Mouse (Mus musculus): ENCODE results near the gene Fbxl2. TPM values are rescaled to one million over a fixed set of nuclear protein-coding genes. Genes with fewer than 3 reads are reported as not detected.

The Fbxl2 gene
- polyA plus RNA-seq, 1 experiment from 2014 or later, result 8.7 TPM

DNA sequence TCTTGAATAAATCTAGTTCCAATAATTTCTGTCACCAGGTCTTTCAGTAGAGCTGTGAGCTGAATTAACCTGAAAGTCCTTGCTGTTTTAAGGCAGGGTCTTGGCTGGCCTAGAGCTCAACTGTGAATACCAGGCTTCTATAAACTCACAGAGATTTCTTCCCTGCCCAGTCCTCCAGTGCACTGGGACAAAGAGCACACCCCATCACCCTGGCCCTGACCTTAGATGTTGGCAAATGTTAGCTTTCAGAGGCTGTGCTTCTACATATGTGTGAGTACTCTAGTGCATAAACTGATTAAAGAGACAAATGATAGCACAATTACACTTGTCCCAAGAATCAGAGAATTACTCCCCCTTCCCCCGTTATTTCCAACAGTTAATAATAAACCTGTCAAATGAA lies 116.3 kb downstream of the Fbxl2 start:
- Histone ChIP-seq H3K27ac (ENCODE audit: low read depth, low read length) (no peak overlapping the region), H3K4me1 (replicated peaks; ENCODE audit: control insufficient read depth, insufficient read depth, low read length) (no peaks in the 10 kb centered on the region; the same call in 1 of the 2 replicates), H3K27me3 (ENCODE audit: control insufficient read depth, insufficient read depth, low read length) (no peaks in the 10 kb centered on the region), H3K36me3 (ENCODE audit: control insufficient read depth, insufficient read depth, low read length) (no peaks in the 10 kb centered on the region), H3K9ac (ENCODE audit: low read depth, low read length) (no peak overlapping the region), H3K9me3 (ENCODE audit: control insufficient read depth, low read length) (no peaks in the 10 kb centered on the region), H3K4me2 (replicated peaks; ENCODE audit: low read depth, low read length) (no peak overlapping the region), H3K4me3 (ENCODE audit: low read depth, low read length) (no peak overlapping the region)
- no peak for ATAC-seq (ENCODE audit: low FRiP score)
- 75% methylated on average over 1 of the region's 1 CpGs for WGBS
- no peak for DNase-seq (ENCODE audit: low spot score)

DNA sequence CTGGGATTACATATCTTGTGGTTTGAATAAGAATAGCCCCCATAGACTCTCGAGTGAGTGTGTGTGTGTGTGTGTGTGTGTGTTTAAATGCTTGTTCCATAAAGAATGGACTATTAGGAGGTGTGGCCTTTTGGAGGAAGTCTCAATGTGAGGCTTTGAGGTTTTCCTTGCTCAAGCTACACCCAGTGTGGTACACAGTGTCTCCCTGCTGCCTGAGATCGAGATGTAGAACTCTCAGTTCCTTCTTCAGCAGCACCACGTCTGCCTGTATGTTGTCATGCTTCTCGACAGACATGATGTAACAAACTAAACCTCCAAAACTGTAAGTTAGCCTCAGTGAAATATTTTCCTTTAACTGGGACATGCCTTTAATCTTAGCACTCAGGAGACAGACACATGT lies 117.4 kb downstream of the Fbxl2 start:
- 88% methylated on average over 4 of the region's 4 CpGs for WGBS
- no peaks in the 10 kb centered on the region; the same call in 1 of the 2 replicates for H3K4me1 ChIP-seq (replicated peaks; ENCODE audit: control insufficient read depth, insufficient read depth, low read length)
- H3K9me3 ChIP-seq (ENCODE audit: control insufficient read depth, low read length), result no peaks in the 10 kb centered on the region
- no peaks in the 10 kb centered on the region for H3K27me3 ChIP-seq (ENCODE audit: control insufficient read depth, insufficient read depth, low read length)
- no peak overlapping the region for H3K4me2 ChIP-seq (replicated peaks; ENCODE audit: low read depth, low read length)
- no peaks in the 10 kb centered on the region for H3K36me3 ChIP-seq (ENCODE audit: control insufficient read depth, insufficient read depth, low read length)
- no peak overlapping the region for H3K4me3 ChIP-seq (ENCODE audit: low read depth, low read length)
- DNase-seq (ENCODE audit: low spot score), result no peak
- H3K9ac ChIP-seq (ENCODE audit: low read depth, low read length), result no peak overlapping the region
- no peak overlapping the region for H3K27ac ChIP-seq (ENCODE audit: low read depth, low read length)
- no peak for ATAC-seq (ENCODE audit: low FRiP score)

DNA sequence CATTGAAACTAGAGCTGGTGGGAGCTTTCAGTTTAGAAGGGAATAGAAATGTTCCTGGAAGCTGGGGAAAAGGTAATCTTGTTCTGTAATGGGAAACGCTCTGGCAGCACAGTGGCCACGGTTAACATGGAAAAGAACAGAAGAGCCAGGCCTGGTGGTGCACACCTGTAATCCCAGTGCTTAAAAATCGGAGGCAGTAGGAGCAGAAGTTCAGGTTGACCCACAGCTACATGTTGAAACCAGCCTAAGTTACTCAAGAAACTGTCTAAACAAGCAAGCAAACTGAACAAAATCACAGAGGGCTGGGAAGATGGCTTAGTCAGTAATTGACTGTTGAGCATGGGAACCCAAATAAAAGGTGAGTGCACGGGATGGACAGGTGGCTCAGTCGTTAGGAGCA lies 121.1 kb downstream of the Fbxl2 start:
- H3K27me3 ChIP-seq (ENCODE audit: control insufficient read depth, insufficient read depth, low read length), result no peaks in the 10 kb centered on the region
- H3K27ac ChIP-seq (ENCODE audit: low read depth, low read length), result no peak overlapping the region
- ATAC-seq (ENCODE audit: low FRiP score), result no peak
- H3K9me3 ChIP-seq (ENCODE audit: control insufficient read depth, low read length), result no peaks in the 10 kb centered on the region
- H3K4me1 ChIP-seq (replicated peaks; ENCODE audit: control insufficient read depth, insufficient read depth, low read length), result no peaks in the 10 kb centered on the region
- H3K4me3 ChIP-seq (ENCODE audit: low read depth, low read length), result no peak overlapping the region
- no peak for DNase-seq (ENCODE audit: low spot score)
- H3K4me2 ChIP-seq (replicated peaks; ENCODE audit: low read depth, low read length), result no peak overlapping the region
- WGBS, result 89% methylated on average over 5 of the region's 5 CpGs
- H3K9ac ChIP-seq (ENCODE audit: low read depth, low read length), result no peak overlapping the region
- no peaks in the 10 kb centered on the region for H3K36me3 ChIP-seq (ENCODE audit: control insufficient read depth, insufficient read depth, low read length)

DNA sequence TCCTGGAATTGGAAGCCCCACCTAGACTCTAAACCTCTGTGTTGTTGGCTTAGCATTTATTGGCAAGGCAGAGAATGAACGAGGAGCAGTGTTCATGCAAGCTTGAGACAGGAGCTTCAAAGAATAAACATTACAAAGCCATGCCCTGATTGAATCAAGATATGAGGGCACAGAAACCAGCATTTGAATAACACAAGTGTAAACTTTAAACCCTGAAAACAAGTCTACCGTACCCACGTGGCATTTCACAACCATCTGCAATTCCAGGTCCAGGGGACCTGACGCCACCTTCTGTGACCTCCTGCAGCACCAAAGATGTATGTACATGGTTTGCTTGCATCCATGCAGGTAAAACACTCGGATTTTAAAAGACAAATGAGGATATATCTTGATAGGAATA lies 123.3 kb downstream of the Fbxl2 start:
- H3K9me3 ChIP-seq (ENCODE audit: control insufficient read depth, low read length), result no peaks in the 10 kb centered on the region
- 94% methylated on average over 5 of the region's 5 CpGs for WGBS
- H3K4me3 ChIP-seq (ENCODE audit: low read depth, low read length), result no peak overlapping the region
- H3K4me2 ChIP-seq (replicated peaks; ENCODE audit: low read depth, low read length), result no peak overlapping the region
- H3K36me3 ChIP-seq (ENCODE audit: control insufficient read depth, insufficient read depth, low read length), result no peaks in the 10 kb centered on the region
- no peak overlapping the region for H3K27ac ChIP-seq (ENCODE audit: low read depth, low read length)
- ATAC-seq (ENCODE audit: low FRiP score) (no peak), DNase-seq (ENCODE audit: low spot score) (no peak)
- H3K27me3 ChIP-seq (ENCODE audit: control insufficient read depth, insufficient read depth, low read length), result no peaks in the 10 kb centered on the region
- H3K9ac ChIP-seq (ENCODE audit: low read depth, low read length), result no peak overlapping the region
- no peaks in the 10 kb centered on the region for H3K4me1 ChIP-seq (replicated peaks; ENCODE audit: control insufficient read depth, insufficient read depth, low read length)

DNA sequence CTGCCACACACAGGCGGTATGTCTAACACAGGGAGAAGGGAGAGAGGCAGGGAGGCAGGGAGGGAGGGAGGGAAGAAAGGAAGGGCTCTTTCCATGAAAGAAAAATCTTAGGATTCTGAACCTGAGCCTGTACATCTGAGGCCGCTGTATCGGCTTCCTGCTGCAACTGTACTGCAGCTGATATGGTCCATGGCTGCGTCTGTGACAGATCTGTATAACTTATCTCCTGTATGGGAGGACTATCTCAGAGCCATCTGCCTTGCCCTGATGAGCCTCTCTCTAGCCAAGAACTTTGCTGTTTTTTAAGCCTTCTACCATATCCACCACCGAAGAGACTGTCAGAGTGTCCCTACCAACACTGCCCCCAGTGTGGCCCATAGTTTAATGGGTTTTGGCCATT lies 130.2 kb downstream of the Fbxl2 start:
- WGBS, result 97% methylated on average over 5 of the region's 5 CpGs
- Histone ChIP-seq H3K27ac (ENCODE audit: low read depth, low read length) (no peak overlapping the region), H3K9ac (ENCODE audit: low read depth, low read length) (no peak overlapping the region), H3K4me3 (ENCODE audit: low read depth, low read length) (no peak overlapping the region), H3K4me2 (replicated peaks; ENCODE audit: low read depth, low read length) (no peak overlapping the region), H3K27me3 (ENCODE audit: control insufficient read depth, insufficient read depth, low read length) (no peaks in the 10 kb centered on the region), H3K9me3 (ENCODE audit: control insufficient read depth, low read length) (no peaks in the 10 kb centered on the region), H3K4me1 (replicated peaks; ENCODE audit: control insufficient read depth, insufficient read depth, low read length) (no peaks in the 10 kb centered on the region), H3K36me3 (ENCODE audit: control insufficient read depth, insufficient read depth, low read length) (no peaks in the 10 kb centered on the region)
- DNase-seq (ENCODE audit: low spot score) (no peak), ATAC-seq (ENCODE audit: low FRiP score) (no peak)

Other genes starting within 250 kb of the Fbxl2 start
- gene Ubp1, start 115.3 kb downstream of the Fbxl2 start, polyA plus RNA-seq (2014; fragmentation: Nextera tagmentation; extraction: Ambion mirVana), result 46.6 and 47.0 TPM in 2 replicates
- 0.63 and 0.90 TPM in 2 replicates for gene Susd5, start 10.9 kb upstream of the Fbxl2 start, polyA plus RNA-seq (2014; fragmentation: Nextera tagmentation; extraction: Ambion mirVana)

All from hindbrain, embryonic 11.5 days (tissue).